Mouse (Mus musculus) heart, embryonic 12.5 days (tissue): ENCODE results near the gene Il25. TPM values are rescaled to one million over a fixed set of nuclear protein-coding genes. Genes with fewer than 3 reads are reported as not detected.
A peak's percentile ranks its signal among the peaks of the same experiment; 100 is the strongest.
"Not testable (repeated sequence)": the region's sequence is repeated elsewhere in the genome, so short reads cannot be mapped to it uniquely, and the experiment has no call there.

Experiments used
- ATAC-seq: fragments of 200-750 bp; cut with Nextera tagmentation; 2 replicates; pipeline ENCODE4 v1.8.0; 2017; ENCODE audit warnings: moderate TSS enrichment, moderate library complexity; ENCODE audit not compliant: insufficient number of reproducible peaks, low FRiP score
- H3K27ac ChIP-seq: fragments of 300-500 bp; sonication (generic); 2 replicates; pipeline ENCODE4 v1.5.1; 2016; ENCODE audit warnings: mild to moderate bottlenecking, moderate library complexity; ENCODE audit not compliant: poor library complexity, severe bottlenecking
- H3K27me3 ChIP-seq: fragments of 300-500 bp; sonication (generic); replicated peaks from 2 replicates; pipeline ENCODE4 v1.6.1; 2016; ENCODE audit warnings: mild to moderate bottlenecking, moderate library complexity
- H3K36me3 ChIP-seq: fragments of 300-500 bp; sonication (generic); 2 replicates; pipeline ENCODE4 v1.6.1; 2016; ENCODE audit warnings: mild to moderate bottlenecking, moderate library complexity
- H3K4me1 ChIP-seq: fragments of 300-500 bp; sonication (generic); replicated peaks from 2 replicates; pipeline ENCODE4 v1.6.1; 2016; ENCODE audit warnings: mild to moderate bottlenecking
- H3K4me2 ChIP-seq: fragments of 300-500 bp; sonication (generic); 2 replicates; pipeline ENCODE4 v1.6.1; 2016; ENCODE audit warnings: mild to moderate bottlenecking, moderate library complexity
- H3K4me3 ChIP-seq: fragments of 300-500 bp; sonication (generic); 2 replicates; pipeline ENCODE4 v1.5.1; 2016; ENCODE audit warnings: mild to moderate bottlenecking
- H3K9ac ChIP-seq: fragments of 300-500 bp; sonication (generic); 2 replicates; pipeline ENCODE4 v1.6.1; 2016; ENCODE audit warnings: mild to moderate bottlenecking, moderate library complexity
- H3K9me3 ChIP-seq: fragments of 300-500 bp; sonication (generic); replicated peaks from 2 replicates; pipeline ENCODE4 v1.6.1; 2016; ENCODE audit warnings: mild to moderate bottlenecking, moderate library complexity
- WGBS: fragments of 180-500 bp; shearing (Covaris S2); methylation state at CpG from one replicate; pipeline ENCODE4 v1.1.7; 2016; 5-methylcytosine and 5-hydroxymethylcytosine counted together
- microRNA counts: library from miRNA; unstranded; fragments of <30 nt; microRNA quantifications from one replicate; lab custom pipeline; 2017
- microRNA-seq: library from miRNA; unstranded; fragments of <30 nt; microRNA quantifications from one replicate; pipeline ENCODE4, GENCODE M21; 2017
- polyA plus RNA-seq: library from polyadenylated mRNA; unstranded; fragments of >200 nt; fragmentation: Nextera tagmentation; extraction: Ambion mirVana; gene quantifications from 2 replicates; pipeline ENCODE4 v1.2.1, GENCODE M21; 2016

Gene Il25
- polyA plus RNA-seq, 1 experiment from 2014 or later: not detected

DNA sequence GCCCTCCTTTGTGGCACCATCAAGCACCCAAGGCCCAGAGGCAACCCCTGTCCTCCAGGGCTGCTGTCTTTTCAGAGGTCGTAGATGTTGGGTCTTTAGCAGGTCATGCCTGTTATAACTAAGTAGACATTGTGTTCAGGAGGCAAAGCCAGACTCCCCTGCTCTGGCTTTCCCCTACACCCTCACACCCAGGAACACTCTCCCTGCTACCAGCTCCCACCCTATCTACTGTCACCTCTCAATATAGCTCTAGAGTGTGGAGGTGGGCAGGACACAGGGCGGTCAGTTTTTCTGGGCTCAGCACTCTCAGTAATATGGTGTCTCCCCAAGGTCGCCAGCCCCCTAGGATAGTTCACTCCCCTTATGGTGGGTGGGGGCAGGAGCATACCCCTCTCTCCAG lies 35.4 kb downstream of the Il25 start:
- 51% methylated on average over 3 of the region's 3 CpGs for WGBS
- peak overlapping the region; percentile 68 for H3K4me2 ChIP-seq
- H3K4me1 ChIP-seq: peaks cover 53% of the 10 kb centered on the region
- peaks cover 42% of the 10 kb centered on the region for H3K36me3 ChIP-seq
- peak; percentile 25 for ATAC-seq
- H3K27ac ChIP-seq: peak overlapping the region; percentile 94
- no peak overlapping the region for H3K4me3 ChIP-seq
- H3K27me3 ChIP-seq: no peaks in the 10 kb centered on the region
- H3K9ac ChIP-seq: peak overlapping the region; percentile 88
- no peaks in the 10 kb centered on the region for H3K9me3 ChIP-seq

DNA sequence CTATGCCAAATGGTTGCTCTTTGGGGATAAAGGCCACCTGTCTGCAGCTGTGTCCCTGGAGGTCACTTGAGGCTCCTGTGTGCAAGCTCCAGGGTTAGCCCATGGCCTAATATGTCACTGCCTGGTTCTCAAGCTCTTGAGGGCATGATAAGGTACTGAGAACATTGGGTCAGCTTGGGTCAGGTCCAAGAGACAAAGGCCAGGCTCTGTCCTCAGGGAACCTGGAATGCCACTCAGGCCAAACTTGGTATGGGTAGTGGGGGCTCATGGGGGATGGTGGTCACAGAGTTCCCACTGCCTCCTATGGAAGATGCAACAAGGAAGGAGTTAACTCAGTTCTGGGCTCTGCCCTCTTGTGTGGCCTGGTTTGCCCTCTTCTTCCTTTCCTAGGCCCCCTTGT lies 35.8 kb downstream of the Il25 start:
- Histone ChIP-seq H3K4me3 (no peak overlapping the region), H3K27me3 (no peaks in the 10 kb centered on the region), H3K9me3 (no peaks in the 10 kb centered on the region), H3K36me3 (peaks cover 44% of the 10 kb centered on the region), H3K9ac (0 out of 2 replicates have a peak overlapping the region, but pooled peaks have one; percentile 37), H3K4me1 (peaks cover 55% of the 10 kb centered on the region), H3K4me2 (0 out of 2 replicates have a peak overlapping the region, but pooled peaks have one; percentile 68), H3K27ac (peak overlapping the region; percentile 94)
- peak; percentile 54 for ATAC-seq

DNA sequence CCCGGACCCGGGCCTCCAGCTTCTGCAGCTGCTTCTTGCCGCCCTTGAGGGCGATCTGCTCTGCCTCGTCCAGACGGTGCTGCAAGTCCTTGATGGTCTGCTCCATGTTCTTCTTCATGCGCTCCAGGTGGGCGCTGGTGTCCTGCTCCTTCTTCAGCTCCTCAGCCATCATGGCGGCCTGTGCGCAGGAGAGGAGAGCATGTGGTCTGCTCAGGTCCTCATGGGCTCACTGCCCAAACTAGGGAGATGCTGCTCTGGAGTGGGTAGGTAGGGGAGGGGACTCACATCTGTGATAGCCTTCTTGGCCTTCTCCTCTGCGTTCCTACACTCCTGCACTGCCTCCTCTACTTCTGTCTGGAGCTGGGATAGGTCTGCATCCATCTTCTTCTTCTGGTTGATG lies 40.3 kb downstream of the Il25 start:
- not testable (repeated sequence) for H3K9me3 ChIP-seq, H3K4me2 ChIP-seq, H3K27me3 ChIP-seq, ATAC-seq, H3K4me3 ChIP-seq
- Histone ChIP-seq H3K4me1 (peaks cover 60% of the 10 kb centered on the region), H3K36me3 (peaks cover 70% of the 10 kb centered on the region), H3K9ac (peak overlapping the region; percentile 54; the same call in 1 of the 2 replicates), H3K27ac (peak overlapping the region; percentile 94)
- 75% methylated on average over 11 of the region's 11 CpGs for WGBS

DNA sequence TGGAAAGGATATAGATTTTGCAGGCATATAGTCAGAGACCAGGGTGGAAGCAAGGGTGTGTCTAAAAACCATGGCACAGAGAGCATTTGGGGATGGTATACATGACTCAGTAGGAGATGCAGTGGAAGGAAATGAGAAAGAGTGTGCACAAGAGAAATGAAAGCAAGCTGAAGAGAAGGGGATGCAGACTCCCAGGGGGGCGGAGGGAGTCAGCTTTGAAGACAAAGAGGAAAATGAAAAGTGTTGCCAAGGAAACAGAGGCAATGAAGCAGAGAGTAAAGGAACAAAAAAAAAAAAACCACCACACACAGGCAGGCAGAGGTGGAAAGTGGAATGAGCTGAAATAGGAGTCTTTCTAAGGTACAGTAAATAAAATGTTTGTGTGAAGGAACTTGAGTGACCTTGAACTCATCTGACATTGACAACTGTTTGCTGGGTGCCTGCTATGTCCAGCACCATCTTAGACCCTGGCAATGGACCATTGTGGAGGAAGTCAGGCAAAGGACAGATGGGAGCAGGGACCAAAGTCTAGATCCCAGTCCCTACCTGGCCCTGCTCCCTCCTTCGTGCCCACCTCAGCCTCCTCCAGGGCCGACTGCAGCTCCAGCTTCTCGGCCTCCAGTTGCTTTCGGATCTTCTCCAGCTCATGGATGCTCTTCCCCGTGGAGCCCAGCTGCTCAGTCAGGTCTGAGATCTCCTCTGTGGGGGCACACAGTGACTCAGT lies 41.7 kb downstream of the Il25 start:
- peaks cover 83% of the 10 kb centered on the region for H3K36me3 ChIP-seq
- WGBS: 80% methylated on average over 6 of the region's 6 CpGs

DNA sequence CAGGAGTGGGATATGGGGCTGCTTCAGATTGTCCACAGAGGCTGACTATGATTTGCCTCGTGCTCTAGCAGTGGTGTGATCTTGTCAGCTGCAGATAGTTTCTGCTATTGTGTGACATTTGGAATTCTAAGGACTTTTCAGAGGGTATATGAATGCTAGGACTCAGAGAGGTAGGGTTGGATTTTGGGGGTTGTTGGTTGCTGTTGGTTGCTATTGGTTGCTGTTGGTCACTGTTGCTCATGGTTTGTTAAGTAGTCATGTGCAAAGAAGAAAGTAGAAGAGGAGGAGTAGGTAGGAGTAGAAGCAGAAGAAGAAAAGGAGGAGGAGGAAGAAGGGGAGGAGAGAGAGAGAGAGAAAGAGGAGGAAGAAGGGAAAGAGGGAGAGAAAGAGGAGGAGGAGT lies 44.1 kb downstream of the Il25 start, which contains the start of gene Gm17428:
TSS of gene Gm17428 (plus strand) at position 301 of the 400 bp plus-strand sequence.
- ATAC-seq: no peak
- H3K9me3 ChIP-seq: no peaks in the 10 kb centered on the region
- 0 out of 2 replicates have a peak within 1 kb of the TSS, but pooled peaks have one; percentile 10 for H3K4me2 ChIP-seq
- peaks cover 77% of the 10 kb centered on the region for H3K36me3 ChIP-seq
- peak within 1 kb of the TSS; percentile 84 for H3K27ac ChIP-seq
- peaks cover 49% of the 10 kb centered on the region for H3K4me1 ChIP-seq
- H3K9ac ChIP-seq: peak within 1 kb of the TSS; percentile 50
- H3K4me3 ChIP-seq: no peak within 1 kb of the TSS
- WGBS: 40% methylated on average over 1 of the region's 1 CpGs
- H3K27me3 ChIP-seq: no peaks in the 10 kb centered on the region

More for the DNA sequence above, 41.7 kb downstream of the Il25 start:
- Histone ChIP-seq H3K4me2 (no peak overlapping the region), H3K27me3 (no peaks in the 10 kb centered on the region), H3K9ac (peak overlapping the region; percentile 54), H3K4me1 (peaks cover 57% of the 10 kb centered on the region), H3K9me3 (no peaks in the 10 kb centered on the region), H3K4me3 (no peak overlapping the region), H3K27ac (peak overlapping the region; percentile 94)
- no peak for ATAC-seq

DNA sequence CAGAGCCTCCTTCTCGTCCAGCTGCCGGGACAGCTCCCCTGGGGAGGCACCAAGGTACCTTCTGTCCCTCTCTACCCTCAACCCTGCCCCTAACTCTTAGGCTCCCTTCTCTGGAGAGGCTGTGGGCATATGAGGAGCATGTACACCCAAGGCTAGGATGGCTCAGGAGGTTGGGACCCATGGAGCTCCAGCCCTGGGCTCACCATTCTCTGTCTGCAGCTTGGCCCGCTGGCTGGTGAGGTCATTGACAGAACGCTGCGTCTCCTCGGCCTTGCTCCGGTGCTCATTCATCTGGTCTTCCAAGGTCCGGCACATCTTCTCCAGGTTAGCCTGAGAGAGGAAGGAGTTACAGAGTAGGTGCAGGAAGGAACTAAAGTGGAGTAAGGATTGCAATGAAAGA lies 46.2 kb downstream of the Il25 start:
- H3K4me3 ChIP-seq: no peak overlapping the region
- H3K36me3 ChIP-seq: peaks cover 80% of the 10 kb centered on the region
- 73% methylated on average over 8 of the region's 8 CpGs for WGBS
- H3K4me1 ChIP-seq: peaks cover 35% of the 10 kb centered on the region
- H3K27me3 ChIP-seq: no peaks in the 10 kb centered on the region
- ATAC-seq: no peak
- H3K4me2 ChIP-seq: peak overlapping the region; percentile 42
- H3K9ac ChIP-seq: peak overlapping the region; percentile 64
- H3K27ac ChIP-seq: peak overlapping the region; percentile 84
- H3K9me3 ChIP-seq: no peaks in the 10 kb centered on the region

DNA sequence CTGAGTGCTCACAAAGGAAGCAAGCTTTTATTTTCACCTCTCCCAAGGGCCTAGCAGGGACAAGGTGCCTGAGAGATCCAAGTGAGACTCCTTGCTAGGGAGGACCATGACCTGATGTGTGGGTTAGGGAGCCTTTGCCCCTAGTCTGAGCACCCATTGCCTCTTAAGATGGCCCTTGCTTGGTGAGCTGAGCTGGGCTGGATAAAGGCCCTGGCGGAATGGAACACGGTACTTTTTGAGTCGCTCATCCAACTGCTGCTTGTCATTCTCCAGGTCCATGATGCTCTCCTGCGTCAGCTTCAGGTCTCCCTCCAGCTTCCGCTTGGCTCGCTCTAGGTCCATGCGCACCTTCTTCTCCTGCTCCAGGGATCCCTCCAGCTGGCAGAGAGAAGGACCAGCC lies 49.4 kb downstream of the Il25 start:
- ATAC-seq: no peak
- 0 out of 2 replicates have a peak, but pooled peaks cover 3% of the 10 kb centered on the region for H3K27me3 ChIP-seq
- peak overlapping the region; percentile 69 for H3K4me2 ChIP-seq
- H3K9ac ChIP-seq: peak overlapping the region; percentile 75
- no peaks in the 10 kb centered on the region for H3K9me3 ChIP-seq
- 84% methylated on average over 7 of the region's 7 CpGs for WGBS
- H3K4me3 ChIP-seq: no peak overlapping the region
- peaks cover 80% of the 10 kb centered on the region for H3K36me3 ChIP-seq
- H3K27ac ChIP-seq: peak overlapping the region; percentile 72
- peaks cover 26% of the 10 kb centered on the region for H3K4me1 ChIP-seq

MicroRNAs within 50 kb of the gene (microRNA counts, 519-probe panel; counts per million panel counts)
- microRNA mmu-miR-208a (lab: Ali Mortazavi, UCI) (8,294 counts per million, percentile 98 among the panel's probes with 10 or more counts), microRNA mmu-miR-208b (lab: Ali Mortazavi, UCI) (7,850 counts per million, percentile 95 among the panel's probes with 10 or more counts)

Small RNA genes lying within 50 kb of the gene (microRNA-seq; reads per million reads assigned to microRNA genes)
- gene Mir208a: 12,164 reads per million, percentile 96 among the genes with 10 or more reads in this experiment
- 62,226 reads per million, percentile 99 among the genes with 10 or more reads in this experiment for gene Mir208b

Other genes starting within 250 kb of the Il25 start
- gene 1700123O20Rik, start 246.5 kb upstream of the Il25 start, polyA plus RNA-seq: 50.3 and 57.1 TPM in 2 replicates
- 85.1 and 89.0 TPM in 2 replicates for gene Acin1, start 245.8 kb upstream of the Il25 start, polyA plus RNA-seq
- gene Gm29776, start 233.9 kb upstream of the Il25 start, polyA plus RNA-seq: 0.21 and 0.28 TPM in 2 replicates
- not detected in 2 replicates for gene Cebpe, start 220.5 kb upstream of the Il25 start, polyA plus RNA-seq
- 4.4 and 4.7 TPM in 2 replicates for gene Slc7a8, start 150.7 kb upstream of the Il25 start, polyA plus RNA-seq
- gene Rnf212b, start 118.6 kb upstream of the Il25 start, polyA plus RNA-seq: not detected in 2 replicates
- 7.4 and 10.4 TPM in 2 replicates for gene Homez, start 61.7 kb upstream of the Il25 start, polyA plus RNA-seq
- gene Ppp1r3e, start 55.1 kb upstream of the Il25 start, polyA plus RNA-seq: 0.62 and 0.79 TPM in 2 replicates
- 2.3 and 2.4 TPM in 2 replicates for gene Bcl2l2, start 49.3 kb upstream of the Il25 start, polyA plus RNA-seq
- gene Gm20521, start 49.3 kb upstream of the Il25 start, polyA plus RNA-seq: not detected in 2 replicates
- gene Pabpn1, start 40.2 kb upstream of the Il25 start, polyA plus RNA-seq: 96.3 and 101 TPM in 2 replicates
- gene Slc22a17, start 19.6 kb upstream of the Il25 start, polyA plus RNA-seq: 47.1 and 50.8 TPM in 2 replicates
- 15.0 and 16.7 TPM in 2 replicates for gene Efs, start 6.6 kb upstream of the Il25 start, polyA plus RNA-seq
- gene Cmtm5, start 3.6 kb downstream of the Il25 start, polyA plus RNA-seq: 0.57 and 0.89 TPM in 2 replicates
- gene Myh6, start 34.2 kb downstream of the Il25 start, polyA plus RNA-seq: 2,737 and 2,858 TPM in 2 replicates
- not detected in 2 replicates for gene Gm17428, start 44.2 kb downstream of the Il25 start, polyA plus RNA-seq
- gene Myh7, start 61.9 kb downstream of the Il25 start, polyA plus RNA-seq: 5,583 and 5,934 TPM in 2 replicates
- gene Ngdn, start 82.8 kb downstream of the Il25 start, polyA plus RNA-seq: 55.7 and 60.8 TPM in 2 replicates
- gene Zfhx2, start 159.6 kb downstream of the Il25 start, polyA plus RNA-seq: 4.4 and 4.5 TPM in 2 replicates
- 14.3 and 14.8 TPM in 2 replicates for gene Thtpa, start 162.1 kb downstream of the Il25 start, polyA plus RNA-seq
- gene Ap1g2, start 173.9 kb downstream of the Il25 start, polyA plus RNA-seq: 8.7 and 9.8 TPM in 2 replicates
- gene Jph4, start 184.2 kb downstream of the Il25 start, polyA plus RNA-seq: 0.09 and 0.18 TPM in 2 replicates